Mouse (Mus musculus) urinary bladder, adult 18-20 months (tissue): ENCODE data around the gene Plpp7.

Experiments
- DNase-seq, 2 experiments: peaks; one replicate each; pipeline ENCODE4 v3.0.0; 2022; ENCODE audit warnings: low spot score in 2 of 2, mixed read lengths in 2 of 2

Gene Plpp7

GRCm38 (mm10) chr2:32137667-32138266, 42.4 kb downstream of the Plpp7 start:
- peak; percentile 88 to 96 for DNase-seq

DNA sequence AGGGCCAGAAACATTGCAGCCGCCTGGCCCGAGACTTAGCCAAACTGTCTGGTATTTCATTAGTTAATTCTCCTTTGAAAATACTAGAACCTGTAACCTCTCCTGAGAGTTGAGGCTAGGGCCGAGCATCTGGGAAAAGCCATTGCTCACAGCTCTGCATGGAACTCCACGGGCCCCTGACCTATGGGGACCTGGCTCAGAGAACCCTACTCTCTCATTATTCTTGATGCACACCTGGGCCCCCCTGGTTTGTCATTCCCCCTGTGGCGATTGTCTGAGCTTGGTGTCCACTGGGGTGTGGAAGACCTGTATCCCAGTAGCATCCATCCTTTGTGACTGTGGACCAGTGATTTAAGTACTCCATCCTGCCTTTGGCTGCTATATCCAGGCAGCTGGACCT, 44.0 kb downstream of the Plpp7 start:
- DNase-seq = no peak

DNA sequence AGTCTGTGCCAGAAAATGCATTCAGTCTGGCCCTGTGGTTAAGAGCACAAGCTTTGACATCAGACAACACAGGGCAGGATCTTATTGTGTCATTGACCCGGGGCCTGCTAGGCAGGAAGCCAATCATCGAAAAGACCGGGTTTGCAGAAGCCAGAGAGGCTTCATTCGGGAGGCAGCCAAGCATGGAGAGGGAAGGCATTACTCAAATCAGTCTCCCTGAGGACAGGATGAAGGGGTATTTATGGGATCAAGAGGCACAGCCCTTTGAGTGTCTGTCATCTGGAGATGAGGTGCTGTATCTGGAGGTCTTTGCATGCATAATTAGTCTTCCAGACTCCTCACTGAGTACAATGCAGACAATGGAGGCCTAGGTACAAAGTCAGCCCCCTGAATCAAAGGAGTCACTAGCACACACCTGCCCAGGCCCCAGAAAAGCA, 45.2 kb downstream of the Plpp7 start:
- no peak for DNase-seq

DNA sequence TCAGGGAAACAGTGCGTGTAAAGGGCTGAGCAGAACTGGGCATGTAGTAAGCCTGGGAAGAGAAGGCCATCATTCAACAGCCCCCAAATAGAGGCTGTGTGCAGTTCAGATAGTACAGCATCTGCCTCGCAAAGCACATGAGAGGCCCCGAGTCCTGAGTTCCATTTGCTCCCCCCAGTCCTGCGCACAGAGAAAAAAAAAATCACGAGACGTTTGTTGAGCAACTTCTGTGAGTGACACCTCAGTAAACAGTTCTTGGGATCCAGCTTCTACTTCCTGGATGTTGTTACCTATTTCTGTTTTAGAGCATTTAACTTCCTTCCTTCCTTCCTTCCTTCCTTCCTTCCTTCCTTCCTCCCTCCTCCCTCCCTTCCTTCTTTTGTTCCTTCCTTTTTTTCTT, 46.3 kb downstream of the Plpp7 start:
- no peak for DNase-seq

GRCm38 (mm10) chr2:32142368-32142767, 47.0 kb downstream of the Plpp7 start:
- DNase-seq = no peak

DNA sequence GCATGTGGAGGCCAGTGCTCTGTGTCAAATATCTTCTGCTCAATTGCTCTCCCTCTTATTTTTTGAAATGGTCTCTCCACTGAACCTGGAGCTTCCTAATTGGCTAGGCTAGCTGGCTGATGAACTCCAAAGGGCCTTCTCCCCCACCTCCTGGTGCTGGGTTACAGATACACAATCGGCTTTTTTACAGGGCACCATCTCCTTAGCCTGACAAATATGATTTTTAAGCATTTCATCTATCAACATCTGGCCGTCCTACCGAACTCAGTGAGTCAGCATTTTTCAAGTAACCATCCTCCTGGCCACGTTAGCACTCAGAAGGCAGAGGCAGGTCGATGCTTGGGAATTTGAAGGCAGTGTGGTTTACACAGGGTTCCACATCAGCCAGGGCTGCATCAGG, 49.3 kb downstream of the Plpp7 start:
- DNase-seq = no peak

GRCm38 (mm10) chr2:32146617-32147162, 51.4 kb downstream of the Plpp7 start:
- DNase-seq = no peak

- DNase-seq = no peak
Measured at GRCm38 (mm10) chr2:32150135-32150534, 54.8 kb downstream of the Plpp7 start.

- no peak for DNase-seq
Measured at GRCm38 (mm10) chr2:32150562-32150923, 55.2 kb downstream of the Plpp7 start.

GRCm38 (mm10) chr2:32150924-32151659, 55.8 kb downstream of the Plpp7 start, which contains the start of gene Prrc2b:
Gene Prrc2b (plus strand): TSS chr2:32151082.
- peak in 1 of 2 experiments; percentile 53 for DNase-seq

GRCm38 (mm10) chr2:32151660-32152366, 56.5 kb downstream of the Plpp7 start:
- no peak for DNase-seq

DNA sequence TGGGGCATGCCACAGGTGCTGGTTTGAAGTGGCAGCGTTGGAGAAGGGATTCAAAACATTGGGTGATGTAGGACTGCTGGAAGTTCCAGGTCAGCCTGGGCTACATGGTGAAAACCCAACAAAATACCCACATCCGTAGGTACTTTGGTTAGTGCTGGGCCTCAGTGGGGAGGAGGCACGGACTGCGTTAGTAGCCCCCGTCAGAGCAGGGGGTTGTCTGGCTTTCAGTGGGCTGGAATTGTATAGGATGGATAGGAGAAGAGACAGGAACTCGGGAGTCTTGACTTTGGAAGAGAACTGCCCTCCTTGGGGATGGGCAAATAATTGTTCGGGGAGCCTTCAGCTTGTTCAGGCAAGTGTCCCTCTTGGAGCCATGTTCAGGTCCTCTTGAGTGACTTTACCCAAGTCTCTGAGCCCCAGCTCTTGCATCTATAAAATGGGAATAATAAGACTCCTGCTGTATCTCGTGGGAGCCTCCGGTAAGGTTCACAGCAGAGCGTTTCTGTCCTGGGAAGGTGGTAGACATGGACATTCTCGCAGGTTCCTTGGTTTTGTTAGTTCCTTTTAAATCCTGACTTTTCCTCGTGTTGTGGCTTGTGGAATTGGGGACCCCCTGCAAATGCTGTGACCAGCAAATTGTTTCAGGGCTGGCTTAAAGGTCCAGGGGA, 57.2 kb downstream of the Plpp7 start:
- no peak for DNase-seq

DNA sequence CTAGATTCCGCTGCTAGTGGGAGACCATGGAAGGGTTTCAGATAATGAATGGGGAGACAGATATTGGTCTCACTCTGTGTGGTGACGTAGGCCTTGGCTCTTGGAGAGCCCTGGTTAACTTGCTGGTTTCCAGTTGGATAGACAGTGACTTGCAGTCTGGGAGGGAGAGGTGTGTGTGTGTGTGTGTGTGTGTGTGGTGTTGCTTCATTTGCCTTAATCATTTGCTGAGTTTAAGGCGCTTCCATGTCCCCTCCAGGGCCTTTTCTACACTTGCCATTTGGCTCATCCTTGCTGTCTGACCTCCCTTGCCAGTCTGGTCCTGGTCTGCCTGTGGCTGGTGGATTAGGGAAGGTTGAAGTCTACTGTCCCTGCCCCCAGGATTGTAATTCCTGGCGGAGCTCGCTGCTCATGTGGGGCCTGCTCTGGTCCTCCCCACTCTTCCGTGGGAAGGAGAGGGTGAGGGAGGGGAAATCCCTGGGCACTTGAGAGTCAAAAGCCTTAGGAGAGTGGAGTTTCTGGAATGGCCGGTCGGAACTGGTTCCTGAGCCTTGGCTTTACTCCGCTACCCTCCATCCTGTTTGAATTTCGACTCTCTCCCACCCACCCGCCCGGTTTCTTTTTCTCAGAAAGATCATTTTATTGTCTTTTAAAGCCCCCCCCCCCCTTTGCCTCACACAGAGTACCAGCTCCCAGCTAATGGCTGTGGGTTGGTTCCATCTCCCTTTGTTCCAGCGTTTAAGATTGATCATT, 57.9 kb downstream of the Plpp7 start:
- DNase-seq = no peak

GRCm38 (mm10) chr2:32153791-32154119, 58.4 kb downstream of the Plpp7 start:
- no peak for DNase-seq

GRCm38 (mm10) chr2:32154334-32154997, 59.1 kb downstream of the Plpp7 start:
- no peak for DNase-seq

- no peak for DNase-seq
Measured at GRCm38 (mm10) chr2:32154998-32155541, 59.7 kb downstream of the Plpp7 start.

- no peak for DNase-seq
Measured at GRCm38 (mm10) chr2:32155614-32156013, 60.3 kb downstream of the Plpp7 start.

DNA sequence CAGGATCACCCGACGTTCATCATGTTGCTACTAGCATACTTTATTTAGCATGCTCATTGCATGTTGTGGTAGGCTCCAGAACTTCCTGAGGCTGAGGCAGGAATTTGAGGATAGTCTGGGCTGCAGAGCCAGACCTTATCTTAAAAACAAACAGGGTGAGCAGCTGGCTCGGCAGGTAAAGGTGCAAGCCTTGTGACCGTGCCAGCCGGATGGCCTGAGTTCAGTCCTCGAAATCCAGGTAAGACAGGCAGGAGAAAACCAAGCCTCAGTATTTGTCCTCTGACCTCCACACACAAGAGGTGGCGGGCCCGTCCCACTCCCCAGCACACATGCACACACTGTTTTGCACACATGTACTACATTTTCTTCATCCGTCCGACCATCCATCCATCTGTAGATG, 61.3 kb downstream of the Plpp7 start:
- DNase-seq = no peak

GRCm38 (mm10) chr2:32157328-32157727, 62.0 kb downstream of the Plpp7 start:
- DNase-seq = no peak

DNA sequence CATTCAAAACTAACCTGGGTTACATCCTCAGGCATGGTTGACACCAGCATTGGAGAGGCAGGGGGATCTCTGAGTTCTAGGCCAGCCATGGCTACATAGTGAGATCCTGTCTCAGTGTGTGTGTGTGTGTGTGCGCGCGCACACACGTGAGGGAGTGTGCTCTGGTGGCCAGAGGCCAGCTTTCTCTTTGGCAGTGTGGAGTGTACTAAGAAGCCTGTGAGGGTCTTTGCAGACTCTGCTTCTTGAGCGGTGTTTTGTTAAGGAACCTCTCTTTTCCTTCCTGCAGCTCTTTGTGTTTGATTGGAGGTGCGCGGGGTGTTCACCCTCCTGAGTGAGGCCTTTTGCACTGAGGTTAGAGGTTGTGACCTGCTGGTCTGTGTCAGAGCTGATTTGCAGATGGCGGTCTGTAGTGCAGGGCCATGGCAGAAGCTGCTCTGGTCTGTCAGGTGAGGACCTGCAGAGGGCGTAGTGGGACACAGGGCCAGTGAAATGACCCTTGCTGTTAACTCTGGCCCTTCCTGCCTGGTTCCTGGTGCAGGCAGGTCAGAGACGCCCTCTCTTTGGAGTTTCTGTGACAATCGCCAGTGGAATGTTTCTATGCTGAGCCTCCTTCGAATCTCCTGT, 63.4 kb downstream of the Plpp7 start:
- DNase-seq = no peak
